Mouse (Mus musculus): ENCODE results near the gene Wdr13. TPM values are rescaled to one million over a fixed set of nuclear protein-coding genes. Genes with fewer than 3 reads are reported as not detected.

Wdr13 gene
- 18.4 and 21.3 TPM in 2 replicates for polyA plus RNA-seq (2021; fragmentation: Nextera tagmentation)
- long read RNA-seq, experiment 1, full-length matches to known transcripts: 13 of 55 reads
- long read RNA-seq, experiment 1, partial matches to known transcripts: 16 of 55 reads
- long read RNA-seq, experiment 1, other reads (novel, unspliced or antisense): 26 of 55 reads
- long read RNA-seq, experiment 2, full-length matches to known transcripts: 131 of 205 reads
- long read RNA-seq, experiment 2, partial matches to known transcripts: 21 of 205 reads
- long read RNA-seq, experiment 2, other reads (novel, unspliced or antisense): 53 of 205 reads

GRCm38 (mm10) chrX:8132017-8132976 lies at the start of gene Wdr13:
Wdr13 (minus strand) TSS chrX:8132892.

GRCm38 (mm10) chrX:8175504-8176385 lies 43.1 kb upstream of the Wdr13 start, which contains the start of gene Tbc1d25:
Tbc1d25 (minus strand) TSS chrX:8176181.

GRCm38 (mm10) chrX:8145153-8145991 lies 12.7 kb upstream of the Wdr13 start, which contains the start of gene Rbm3:
Rbm3 (minus strand) TSS chrX:8145880.

GRCm38 (mm10) chrX:8090346-8090953 lies 42.2 kb downstream of the Wdr13 start, which contains the start of gene Was:
Was (minus strand) TSS chrX:8090498.

GRCm38 (mm10) chrX:8074430-8075014 lies 58.2 kb downstream of the Wdr13 start, which contains the start of gene Suv39h1:
Suv39h1 (minus strand) TSS chrX:8074760.

Other genes starting within 250 kb of the Wdr13 start
- 20.7 and 23.1 TPM in 2 replicates for gene Slc35a2, start 248.9 kb downstream of the Wdr13 start, polyA plus RNA-seq (2021; fragmentation: Nextera tagmentation)
- 76.7 and 79.2 TPM in 2 replicates for gene Pqbp1, start 233.6 kb downstream of the Wdr13 start, polyA plus RNA-seq (2021; fragmentation: Nextera tagmentation)
- 49.4 and 51.9 TPM in 2 replicates for gene Timm17b, start 233.5 kb downstream of the Wdr13 start, polyA plus RNA-seq (2021; fragmentation: Nextera tagmentation)
- not detected in 2 replicates for gene Gm10491, start 225.1 kb downstream of the Wdr13 start, polyA plus RNA-seq (2021; fragmentation: Nextera tagmentation)
- not detected in 2 replicates for gene Gm10490, start 223.3 kb downstream of the Wdr13 start, polyA plus RNA-seq (2021; fragmentation: Nextera tagmentation)
- gene Pcsk1n, start 213.1 kb downstream of the Wdr13 start, polyA plus RNA-seq (2021; fragmentation: Nextera tagmentation): 450 and 585 TPM in 2 replicates
- gene Eras, start 204.3 kb downstream of the Wdr13 start, polyA plus RNA-seq (2021; fragmentation: Nextera tagmentation): not detected in 2 replicates
- gene Hdac6, start 185.0 kb downstream of the Wdr13 start, polyA plus RNA-seq (2021; fragmentation: Nextera tagmentation): 9.5 and 10.1 TPM in 2 replicates
- gene Gata1, start 154.8 kb downstream of the Wdr13 start, polyA plus RNA-seq (2021; fragmentation: Nextera tagmentation): not detected in 2 replicates
- gene Glod5, start 114.4 kb downstream of the Wdr13 start, polyA plus RNA-seq (2021; fragmentation: Nextera tagmentation): not detected in 2 replicates
- 8.3 and 8.7 TPM in 2 replicates for gene Suv39h1, start 58.1 kb downstream of the Wdr13 start, polyA plus RNA-seq (2021; fragmentation: Nextera tagmentation)
- 0.23 and 0.29 TPM in 2 replicates for gene Was, start 42.4 kb downstream of the Wdr13 start, polyA plus RNA-seq (2021; fragmentation: Nextera tagmentation)
- gene Rbm3, start 13.0 kb upstream of the Wdr13 start, polyA plus RNA-seq (2021; fragmentation: Nextera tagmentation): 146 and 150 TPM in 2 replicates
- 9.3 and 13.0 TPM in 2 replicates for gene Tbc1d25, start 43.3 kb upstream of the Wdr13 start, polyA plus RNA-seq (2021; fragmentation: Nextera tagmentation)
- 21.4 and 24.5 TPM in 2 replicates for gene Ebp, start 60.6 kb upstream of the Wdr13 start, polyA plus RNA-seq (2021; fragmentation: Nextera tagmentation)
- gene Porcn, start 73.6 kb upstream of the Wdr13 start, polyA plus RNA-seq (2021; fragmentation: Nextera tagmentation): 67.0 and 87.1 TPM in 2 replicates
- gene Ftsj1, start 119.5 kb upstream of the Wdr13 start, polyA plus RNA-seq (2021; fragmentation: Nextera tagmentation): 29.7 and 33.4 TPM in 2 replicates
- gene Slc38a5, start 138.2 kb upstream of the Wdr13 start, polyA plus RNA-seq (2021; fragmentation: Nextera tagmentation): 2.9 and 6.3 TPM in 2 replicates
- gene Ssxb10, start 194.5 kb upstream of the Wdr13 start, polyA plus RNA-seq (2021; fragmentation: Nextera tagmentation): not detected in 2 replicates
- gene Ssxb9, start 234.1 kb upstream of the Wdr13 start, polyA plus RNA-seq (2021; fragmentation: Nextera tagmentation): not detected in 2 replicates

Data from layer of hippocampus, adult 6 months (tissue).